In genomic region chr10:80403044-80403692, GRCm38 (mm10) we compare ENCODE assay signal across 10 mouse cellular contexts. TPM values are rescaled to one million over a fixed set of nuclear protein-coding genes. Genes with fewer than 3 reads are reported as not detected.
DNase-seq lines count a peak whose midpoint lies in the region; ATAC-seq and TF ChIP-seq lines count a peak whose summit lies in the region.
"Had no signal": no experiment of that assay in that cellular context is flagged by ENCODE, and none has a peak within 500 bp of the region (broad histone marks: within the 10 kb centered on the region; RNA-seq: fewer than 3 reads in every experiment).

No protein-coding gene starts in this region.

- no peak overlapping the region for H3K9ac ChIP-seq in intestine, postnatal 0 days (ENCODE audit: low read depth, low read length)
- H3K9ac ChIP-seq in intestine, embryonic 15.5 days, result no peak overlapping the region

- H3K27me3 ChIP-seq in intestine, postnatal 0 days (replicated peaks; ENCODE audit: control insufficient read depth, insufficient read depth, low read length), result no peaks in the 10 kb centered on the region
- H3K27me3 ChIP-seq in intestine, embryonic 15.5 days (replicated peaks), result no peaks in the 10 kb centered on the region

- H3K9me3 ChIP-seq in intestine, postnatal 0 days (ENCODE audit: control insufficient read depth), result no peaks in the 10 kb centered on the region
- no peaks in the 10 kb centered on the region for H3K9me3 ChIP-seq in intestine, embryonic 15.5 days

- peak; percentile 80 for DNase-seq in ES-CJ7 (ENCODE audit: low read depth, low spot score)
- DNase-seq in adrenal gland, postnatal 36 days, result peak; percentile 87 to 90
- peak; percentile 54 for DNase-seq in lung, postnatal 25 days (ENCODE audit: low spot score)
- no peak for DNase-seq in right cerebral cortex, postnatal 10 days (ENCODE audit: low spot score in 2 of 2)
- DNase-seq in frontal cortex, postnatal 25 days (ENCODE audit: low spot score in 2 of 2), result no peak
- DNase-seq in urinary bladder, postnatal 25 days (ENCODE audit: low spot score), result no peak
- DNase-seq: cerebellum, adult 11 months had no signal

- H3K4me2 ChIP-seq in intestine, postnatal 0 days (replicated peaks; ENCODE audit: low read depth), result no peak overlapping the region
- no peak overlapping the region for H3K4me2 ChIP-seq in intestine, embryonic 15.5 days (replicated peaks)

- H3K27ac ChIP-seq in intestine, postnatal 0 days (ENCODE audit: low read depth, low read length), result no peak overlapping the region
- no peak overlapping the region for H3K27ac ChIP-seq in intestine, embryonic 15.5 days

- peaks cover 5% of the 10 kb centered on the region; the same call in 1 of the 2 replicates for H3K4me1 ChIP-seq in intestine, postnatal 0 days (replicated peaks; ENCODE audit: control insufficient read depth, insufficient read depth, low read length)
- peaks cover 33% of the 10 kb centered on the region for H3K4me1 ChIP-seq in intestine, embryonic 15.5 days (replicated peaks)

- peak; percentile 70 for TF ChIP-seq CTCF in intestine, postnatal 0 days (IDR thresholded peaks at IDR 0.05; ENCODE audit: low read depth)

- no peak overlapping the region for H3K4me3 ChIP-seq in intestine, postnatal 0 days (ENCODE audit: low read depth, low read length)
- no peak overlapping the region for H3K4me3 ChIP-seq in intestine, embryonic 15.5 days (replicated peaks)
- H3K4me3 ChIP-seq: myocyte had no signal

- WGBS in intestine, postnatal 0 days, result 84% methylated on average over 4 of the region's 4 CpGs
- WGBS in intestine, embryonic 15.5 days, result 89% methylated on average over 4 of the region's 4 CpGs

- ATAC-seq in intestine, postnatal 0 days, result no peak
- ATAC-seq in intestine, embryonic 15.5 days, result no peak

- H3K36me3 ChIP-seq in intestine, postnatal 0 days (ENCODE audit: control insufficient read depth, insufficient read depth), result peaks cover 27% of the 10 kb centered on the region
- peaks cover 29% of the 10 kb centered on the region for H3K36me3 ChIP-seq in intestine, embryonic 15.5 days

RNA-seq across cellular contexts. Expression of gene Uqcr11, which starts 3.5 kb away (rescaled TPM):
- 1,032 and 1,082 TPM in 2 replicates for polyA plus RNA-seq in intestine, postnatal 0 days (2015; fragmentation: Nextera tagmentation; extraction: Ambion mirVana)
- 890 and 1,161 TPM in 2 replicates for polyA plus RNA-seq in intestine, embryonic 15.5 days (2015; fragmentation: Nextera tagmentation; extraction: Ambion mirVana)
- 100 to 1,000 TPM; 876 to 886 TPM for total RNA-seq in adrenal gland, postnatal 36 days (2021)

RNA-seq across cellular contexts. Expression of gene Mbd3, which starts 3.8 kb away (rescaled TPM):
- polyA plus RNA-seq in intestine, postnatal 0 days (2015; fragmentation: Nextera tagmentation; extraction: Ambion mirVana), result 48.0 and 51.0 TPM in 2 replicates
- polyA plus RNA-seq in intestine, embryonic 15.5 days (2015; fragmentation: Nextera tagmentation; extraction: Ambion mirVana), result 180 and 201 TPM in 2 replicates
- 100 to 1,000 TPM; 140 to 148 TPM for total RNA-seq in adrenal gland, postnatal 36 days (2021)

RNA-seq across cellular contexts. Expression of gene Mex3d, which starts 15.7 kb away (rescaled TPM):
- 3.2 and 4.2 TPM in 2 replicates for polyA plus RNA-seq in intestine, postnatal 0 days (2015; fragmentation: Nextera tagmentation; extraction: Ambion mirVana)
- 5.5 and 6.9 TPM in 2 replicates for polyA plus RNA-seq in intestine, embryonic 15.5 days (2015; fragmentation: Nextera tagmentation; extraction: Ambion mirVana)
- total RNA-seq in adrenal gland, postnatal 36 days (2021), result 10 to 100 TPM; 22.4 to 29.9 TPM

RNA-seq across cellular contexts. Expression of gene Tcf3, which starts 30.3 kb away (rescaled TPM):
- 34.1 and 34.5 TPM in 2 replicates for polyA plus RNA-seq in intestine, postnatal 0 days (2015; fragmentation: Nextera tagmentation; extraction: Ambion mirVana)
- 91.7 and 94.2 TPM in 2 replicates for polyA plus RNA-seq in intestine, embryonic 15.5 days (2015; fragmentation: Nextera tagmentation; extraction: Ambion mirVana)
- total RNA-seq in adrenal gland, postnatal 36 days (2021), result 10 to 100 TPM; 48.2 to 64.3 TPM

RNA-seq across cellular contexts. Expression of gene Plk5, which starts 46.9 kb away (rescaled TPM):
- 0.09 and 0.20 TPM in 2 replicates for polyA plus RNA-seq in intestine, postnatal 0 days (2015; fragmentation: Nextera tagmentation; extraction: Ambion mirVana)
- polyA plus RNA-seq in intestine, embryonic 15.5 days (2015; fragmentation: Nextera tagmentation; extraction: Ambion mirVana), result 0.32 and 0.63 TPM in 2 replicates
- under 1 TPM in 1 of 2 experiments, not detected in 1; 0.26 TPM for total RNA-seq in adrenal gland, postnatal 36 days (2021)

Comparison
In these comparisons a context has a peak if more than half of its experiments do, and no peak if none do; other contexts are left out.
1. DNase-seq: peak in ES-CJ7 (single experiment), adrenal gland, postnatal 36 days (2 of 2) and lung, postnatal 25 days (single experiment); none in right cerebral cortex, postnatal 10 days (0 of 2), frontal cortex, postnatal 25 days (0 of 2) and urinary bladder, postnatal 25 days (single experiment).